Mouse (Mus musculus) heart, embryonic 14.5 days (tissue): ENCODE measurements around the gene Vipr1. TPM values are rescaled to one million over a fixed set of nuclear protein-coding genes. Genes with fewer than 3 reads are reported as not detected.

Experiments used
- polyA plus RNA-seq: library from polyadenylated mRNA; unstranded; fragments of >200 nt; fragmentation: Nextera tagmentation; extraction: Ambion mirVana; gene quantifications from 2 replicates; pipeline ENCODE4 v1.2.1, GENCODE M21; 2014

Gene Vipr1
- polyA plus RNA-seq, 1 experiment from 2014 or later: 0.11 TPM

Other genes starting within 250 kb of the Vipr1 start
- 0.72 TPM in 1 of 2 replicates, not detected in the other for gene Cck, start 147.0 kb upstream of the Vipr1 start, polyA plus RNA-seq
- not detected in 2 replicates for gene Lyzl4, start 620 bp upstream of the Vipr1 start, polyA plus RNA-seq
- gene Sec22c, start 62.8 kb downstream of the Vipr1 start, polyA plus RNA-seq: 4.4 and 4.9 TPM in 2 replicates
- 227 and 237 TPM in 2 replicates for gene Ss18l2, start 67.6 kb downstream of the Vipr1 start, polyA plus RNA-seq
- gene Nktr, start 76.5 kb downstream of the Vipr1 start, polyA plus RNA-seq: 48.7 and 50.4 TPM in 2 replicates
- 14.0 and 16.5 TPM in 2 replicates for gene Zfp651, start 116.6 kb downstream of the Vipr1 start, polyA plus RNA-seq
- 3.6 and 3.8 TPM in 2 replicates for gene Klhl40, start 134.9 kb downstream of the Vipr1 start, polyA plus RNA-seq
- gene Hhatl, start 149.8 kb downstream of the Vipr1 start, polyA plus RNA-seq: 17.8 and 18.6 TPM in 2 replicates
- gene Ccdc13, start 196.7 kb downstream of the Vipr1 start, polyA plus RNA-seq: 0.22 and 0.27 TPM in 2 replicates
- gene Higd1a, start 215.6 kb downstream of the Vipr1 start, polyA plus RNA-seq: 252 and 275 TPM in 2 replicates